Mouse (Mus musculus) G1E (cell line): Measurements from ENCODE around the gene Enox1. TPM values are rescaled to one million over a fixed set of nuclear protein-coding genes. Genes with fewer than 3 reads are reported as not detected.
"Not testable (repeated sequence)": the region's sequence is repeated elsewhere in the genome, so short reads cannot be mapped to it uniquely, and the experiment has no call there.

Experiments used
- ATAC-seq: 2 replicates; pipeline ENCODE4 v1.8.0; 2016; ENCODE audit warnings: mild to moderate bottlenecking; ENCODE audit not compliant: insufficient number of reproducible peaks, poor library complexity, low FRiP score, severe bottlenecking; ENCODE audit errors: extremely low read depth
- DNase-seq: peaks from one replicate; pipeline ENCODE4 v3.0.0; 2012; ENCODE audit warnings: low spot score
- H3K27me3 ChIP-seq: 2 replicates; pipeline ENCODE4 v1.6.1; 2012; ENCODE audit warnings: mild to moderate bottlenecking, low read length, inconsistent platforms; ENCODE audit not compliant: insufficient read depth
- H3K36me3 ChIP-seq: replicated peaks from 2 replicates; pipeline ENCODE3; 2012; ENCODE audit warnings: mild to moderate bottlenecking, inconsistent platforms
- H3K4me1 ChIP-seq: 2 replicates; pipeline ENCODE4 v1.6.1; 2012; ENCODE audit warnings: low read depth, low read length, inconsistent platforms, mixed read lengths; ENCODE audit not compliant: insufficient read depth
- H3K4me3 ChIP-seq: 2 replicates; pipeline ENCODE4 v1.5.1; 2012; ENCODE audit warnings: low read depth, mild to moderate bottlenecking, inconsistent platforms, low read length, moderate library complexity, mixed read lengths
- H3K9me3 ChIP-seq: replicated peaks from 2 replicates; pipeline ENCODE4 v1.6.1; 2012; ENCODE audit warnings: inconsistent platforms
- CTCF ChIP-seq: IDR thresholded peaks from 2 replicates; pipeline ENCODE4 v1.5.1; 2012; ENCODE audit warnings: low read depth, low read length, inconsistent platforms, mixed read lengths
- GATA1 ChIP-seq: IDR thresholded peaks from 2 replicates; pipeline ENCODE4 v1.6.1; 2012; ENCODE audit warnings: borderline replicate concordance, low read length, inconsistent platforms, mixed read lengths
- GATA2 ChIP-seq: IDR thresholded peaks from 2 replicates; pipeline ENCODE4 v1.6.1; 2012; ENCODE audit warnings: low read depth, low read length, inconsistent platforms, borderline replicate concordance
- POLR2AphosphoS5 ChIP-seq: IDR thresholded peaks from 2 replicates; pipeline ENCODE4 v1.6.1; 2012; ENCODE audit warnings: low read depth, low read length, inconsistent platforms; ENCODE audit not compliant: insufficient replicate concordance
- TAL1 ChIP-seq: conservative IDR thresholded peaks from 2 replicates; pipeline ENCODE4 v1.6.1; 2012; ENCODE audit warnings: low read depth, low read length, inconsistent platforms, mixed read lengths
- polyA plus RNA-seq: library from polyadenylated mRNA; stranded (reverse); fragments of >175 nt; gene quantifications from 2 replicates; pipeline ENCODE4 v1.2.3, GENCODE M21; 2012
- total RNA-seq, 2 experiments: library from RNA; stranded (forward) in 1 of 2; stranded (reverse) in 1 of 2; fragments of 200-1000 nt in 1 of 2; fragments of >200 nt in 1 of 2; fragmentation: Nextera tagmentation in 1 of 2; gene quantifications; 2 replicates each; pipeline ENCODE4 v1.2.3; 2014 to 2017

Enox1 gene
- total RNA-seq (2014; fragmentation: Nextera tagmentation) (not detected in 2 replicates), total RNA-seq (2017) (0.05 and 0.17 TPM in 2 replicates), polyA plus RNA-seq (not detected in 2 replicates)

DNA sequence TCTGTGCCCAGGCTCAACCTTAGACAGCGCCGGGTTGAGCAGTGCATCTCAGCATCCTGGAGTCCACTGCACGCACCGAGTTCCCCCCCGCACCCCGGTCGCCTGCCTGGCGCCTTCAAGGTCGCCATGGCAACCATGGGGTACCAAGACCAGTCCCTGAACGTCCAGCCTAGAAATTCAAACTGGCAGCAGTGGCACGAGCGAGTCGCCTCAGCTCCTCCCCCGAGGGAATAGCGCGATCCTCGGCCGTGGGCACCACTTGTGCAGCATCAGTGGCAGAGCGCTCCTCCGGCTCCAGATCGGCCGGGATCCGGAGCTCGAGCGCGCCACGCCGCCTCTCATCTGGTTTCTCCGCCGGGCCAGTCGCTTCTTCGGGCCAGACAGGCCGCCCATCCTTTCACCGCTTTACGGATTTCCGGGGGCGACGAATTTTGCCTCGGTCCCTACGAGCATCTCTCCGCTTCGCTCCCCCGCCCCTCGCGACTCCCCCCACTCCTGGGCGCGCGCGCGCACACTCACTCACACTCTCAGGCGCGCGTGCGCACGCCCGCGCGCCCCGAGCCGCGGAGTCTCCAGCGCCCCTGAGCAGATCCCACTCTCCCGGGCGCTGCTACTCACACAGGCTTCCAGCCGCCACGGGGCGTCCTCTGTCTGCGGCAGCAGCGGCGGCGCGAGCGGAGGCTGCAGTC is at the start of gene Enox1:
Enox1 (plus strand) TSS at position 542 of the 689 bp plus-strand sequence.
- ATAC-seq (no peak), DNase-seq (no peak)
- Histone ChIP-seq H3K4me3 (no peak within 1 kb of the TSS; the same call in 1 of the 2 replicates), H3K4me1 (no peaks in the 10 kb centered on the region), H3K27me3 (no peaks in the 10 kb centered on the region; the same call in 1 of the 2 replicates), H3K9me3 (peaks cover 54% of the 10 kb centered on the region), H3K36me3 (no peaks in the 10 kb centered on the region)
- TF ChIP-seq GATA1: no peak
- no peak for TF ChIP-seq CTCF
- TF ChIP-seq POLR2AphosphoS5: no peak
- no peak for TF ChIP-seq TAL1

DNA sequence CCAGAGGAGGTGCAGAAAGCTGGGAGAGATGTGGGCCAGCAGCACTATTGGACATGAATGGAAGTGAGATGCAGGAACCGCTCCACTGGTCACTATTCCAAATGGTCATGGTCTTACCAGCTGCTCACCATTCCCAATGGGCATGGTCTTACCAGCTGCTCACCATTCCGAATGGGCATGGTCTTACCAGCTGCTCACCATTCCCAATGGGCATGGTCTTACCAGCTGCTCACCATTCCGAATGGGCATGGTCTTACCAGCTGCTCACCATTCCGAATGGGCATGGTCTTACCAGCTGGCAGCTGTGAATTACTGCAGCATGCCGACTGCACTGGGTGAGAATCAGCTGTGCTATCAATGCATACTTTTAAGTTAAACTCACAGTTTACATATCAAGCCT is 45.9 kb upstream of the Enox1 start:
- not testable (repeated sequence) for H3K4me1 ChIP-seq, H3K27me3 ChIP-seq, H3K4me3 ChIP-seq, H3K9me3 ChIP-seq, DNase-seq, ATAC-seq, H3K36me3 ChIP-seq

DNA sequence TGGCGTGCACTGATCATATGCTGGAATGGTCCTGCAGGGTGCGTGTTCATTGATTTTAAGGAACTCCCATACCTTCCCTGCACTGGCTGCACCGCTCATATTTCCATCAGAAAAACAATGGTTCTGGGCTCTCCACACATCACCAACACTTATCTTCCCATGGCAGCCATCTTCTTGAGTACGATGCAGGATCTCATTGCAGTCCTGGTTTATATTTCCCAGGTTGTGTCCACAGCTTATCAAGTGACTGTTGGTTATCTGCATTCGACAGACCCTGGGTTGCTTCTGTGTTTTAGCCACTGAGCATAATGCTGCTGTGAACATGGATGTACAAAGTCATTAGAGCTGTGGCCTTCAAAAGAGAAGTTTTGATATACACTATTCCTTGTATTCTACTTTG is 26.0 kb upstream of the Enox1 start:
- H3K4me1 ChIP-seq: no peaks in the 10 kb centered on the region
- DNase-seq: no peak
- ATAC-seq: no peak
- no peaks in the 10 kb centered on the region for H3K36me3 ChIP-seq
- H3K4me3 ChIP-seq: no peak overlapping the region
- H3K9me3 ChIP-seq: peaks cover 26% of the 10 kb centered on the region
- TF ChIP-seq CTCF: no peak
- TF ChIP-seq TAL1: no peak
- no peak for TF ChIP-seq GATA2
- TF ChIP-seq GATA1: no peak
- no peak for TF ChIP-seq POLR2AphosphoS5
- H3K27me3 ChIP-seq: no peaks in the 10 kb centered on the region

DNA sequence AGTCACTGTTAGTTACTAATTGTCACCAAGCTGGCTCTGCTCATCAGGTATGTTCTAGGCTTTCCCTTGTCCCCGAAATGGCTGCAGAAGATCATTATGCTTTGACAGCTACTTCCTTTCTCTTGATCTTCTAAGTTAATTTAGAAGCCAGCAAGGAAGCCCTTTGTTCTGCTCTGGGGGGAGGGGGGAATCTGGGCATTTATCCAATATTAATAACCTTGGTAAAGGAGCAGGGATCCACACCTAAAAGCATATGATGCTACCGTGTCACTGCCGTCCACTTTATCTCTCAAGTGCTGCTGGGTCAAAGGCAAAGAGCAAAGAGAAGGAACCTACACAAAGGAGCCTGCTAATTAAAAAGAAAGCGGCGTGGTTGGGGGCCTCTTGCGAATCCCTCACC is 19.6 kb upstream of the Enox1 start:
- Histone ChIP-seq H3K4me3 (no peak overlapping the region), H3K36me3 (no peaks in the 10 kb centered on the region), H3K4me1 (no peaks in the 10 kb centered on the region), H3K9me3 (peaks cover 24% of the 10 kb centered on the region), H3K27me3 (no peaks in the 10 kb centered on the region)
- no peak for TF ChIP-seq CTCF
- TF ChIP-seq POLR2AphosphoS5: no peak
- no peak for TF ChIP-seq TAL1
- no peak for TF ChIP-seq GATA2
- TF ChIP-seq GATA1: no peak
- ATAC-seq (no peak), DNase-seq (no peak)

DNA sequence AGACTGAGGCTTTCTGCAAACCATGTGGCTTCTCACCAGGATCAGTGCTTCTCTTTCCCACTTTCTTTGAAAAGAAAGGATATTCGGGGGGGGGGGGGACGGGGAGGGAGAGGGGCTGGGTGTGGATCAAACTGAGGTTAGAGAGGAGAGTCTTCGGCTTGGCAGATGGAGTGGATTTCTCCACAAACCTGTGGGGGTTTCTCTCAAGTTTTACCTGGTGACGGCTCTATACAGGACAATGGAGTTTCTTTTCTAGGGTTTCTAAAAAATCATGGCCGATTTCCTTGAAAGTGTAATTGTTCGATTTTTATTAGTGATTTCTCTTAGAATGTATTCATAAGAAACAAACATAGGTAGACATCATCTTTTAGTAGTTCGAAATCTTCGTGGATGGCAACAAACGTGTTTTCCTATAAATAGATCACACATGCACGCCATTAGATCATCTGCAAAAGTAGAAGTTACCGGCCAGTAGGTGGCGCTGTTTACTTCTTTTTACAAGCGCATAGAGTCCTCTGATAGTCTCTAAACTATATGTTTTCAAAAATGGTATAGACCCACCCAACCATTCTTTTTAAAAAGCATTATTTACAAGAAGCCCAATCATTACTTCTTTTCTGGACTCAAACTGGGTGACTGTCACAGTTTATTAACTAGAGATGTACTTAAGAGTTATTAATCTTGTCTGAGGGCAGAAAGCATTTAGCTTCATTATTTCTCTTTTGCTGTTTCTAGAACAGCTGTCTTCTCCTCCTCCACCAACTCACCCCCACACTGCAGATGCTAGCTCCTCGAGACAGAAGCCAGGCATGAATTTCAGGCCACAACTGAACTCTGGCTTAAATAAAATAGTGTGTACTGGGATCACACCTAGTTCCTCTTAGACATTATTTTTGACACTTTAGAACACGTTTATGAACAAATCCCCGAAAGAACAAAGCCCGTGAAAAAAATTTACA is 15.0 kb upstream of the Enox1 start:
- ATAC-seq: peak; percentile 34; the same call in 1 of the 2 replicates
- TF ChIP-seq POLR2AphosphoS5 (no peak), TAL1 (no peak), GATA1 (no peak), CTCF (no peak), GATA2 (no peak)
- H3K27me3 ChIP-seq: no peaks in the 10 kb centered on the region
- H3K4me1 ChIP-seq: no peaks in the 10 kb centered on the region
- no peaks in the 10 kb centered on the region for H3K36me3 ChIP-seq
- no peak overlapping the region for H3K4me3 ChIP-seq
- H3K9me3 ChIP-seq: peaks cover 5% of the 10 kb centered on the region; the same call in 1 of the 2 replicates
- DNase-seq: no peak

DNA sequence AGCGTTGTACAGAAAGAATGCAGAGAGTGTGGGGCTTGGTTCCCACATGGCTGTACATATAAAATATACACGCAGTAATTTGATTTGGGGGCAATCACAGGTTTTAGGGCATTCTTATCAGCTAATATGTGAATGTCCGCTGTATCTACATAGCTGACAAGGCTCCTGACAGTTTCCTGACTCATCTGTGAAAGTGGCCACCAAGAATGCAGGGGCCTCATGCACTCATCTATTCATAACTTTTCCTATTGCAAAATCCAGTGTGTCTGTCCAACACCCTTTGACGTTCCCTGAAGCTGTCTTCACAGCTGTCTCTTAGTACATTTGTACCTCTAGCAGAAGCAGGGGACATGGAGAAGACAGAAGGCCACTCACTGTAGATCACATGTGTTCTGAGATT is 11.5 kb upstream of the Enox1 start:
- H3K27me3 ChIP-seq: no peaks in the 10 kb centered on the region
- no peak for TF ChIP-seq CTCF
- TF ChIP-seq POLR2AphosphoS5: no peak
- TF ChIP-seq TAL1: no peak
- no peak for TF ChIP-seq GATA1
- H3K36me3 ChIP-seq: no peaks in the 10 kb centered on the region
- no peak overlapping the region for H3K4me3 ChIP-seq
- ATAC-seq (no peak), DNase-seq (no peak)
- no peaks in the 10 kb centered on the region for H3K4me1 ChIP-seq
- H3K9me3 ChIP-seq: peaks cover 12% of the 10 kb centered on the region; the same call in 1 of the 2 replicates
